Mouse (Mus musculus): Measurements from ENCODE around the gene Pthlh.
"Not testable (repeated sequence)": the region's sequence is repeated elsewhere in the genome, so short reads cannot be mapped to it uniquely, and the experiment has no call there.

The Pthlh gene

DNA sequence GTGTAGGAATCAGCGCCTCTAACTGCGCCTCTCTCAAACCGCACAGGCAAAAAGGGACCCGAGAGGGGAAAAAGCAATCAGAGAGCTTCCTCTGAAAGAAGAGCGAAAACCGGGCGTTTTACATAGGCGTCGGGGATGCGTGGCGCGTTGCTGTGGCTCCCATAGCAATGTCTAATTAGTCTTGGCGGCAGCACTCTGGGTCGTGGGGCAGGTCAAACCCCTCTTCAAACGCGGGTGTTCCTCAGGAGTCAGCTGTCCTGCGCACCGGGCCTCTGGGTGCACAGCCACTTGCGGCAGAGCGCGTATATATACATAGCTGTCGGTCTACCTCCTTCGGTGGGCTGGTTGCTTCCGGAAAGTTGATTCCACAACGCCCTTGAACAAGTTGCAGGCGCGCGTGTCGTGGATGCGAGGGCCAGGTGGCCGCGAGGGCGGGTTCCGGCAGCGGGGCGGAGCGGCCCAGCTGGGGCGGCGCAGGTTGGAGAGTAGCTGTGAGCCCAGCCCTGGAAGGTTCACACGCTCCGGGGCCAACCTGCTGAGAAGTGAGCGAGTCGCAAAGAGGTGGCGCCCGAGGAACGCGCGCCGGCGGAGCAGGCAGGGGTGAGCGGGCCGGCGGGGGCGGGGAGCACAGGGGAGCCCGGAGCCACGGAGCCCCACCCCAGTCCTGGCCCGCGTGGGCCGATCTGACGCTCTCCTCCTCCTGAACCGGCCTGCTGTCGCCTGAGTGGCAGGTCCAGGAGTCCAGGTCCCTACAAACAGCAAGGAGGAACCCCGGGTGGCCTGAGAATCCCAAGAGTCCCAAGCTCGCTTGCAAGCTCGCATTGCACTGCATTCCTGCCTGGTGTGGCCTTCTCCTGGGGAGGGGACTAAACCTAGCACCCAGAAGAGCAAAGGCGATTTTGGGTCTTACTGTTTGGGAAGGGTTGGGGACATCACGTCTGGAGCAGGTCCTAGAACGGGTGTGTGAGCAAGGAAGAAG, at the start of gene Pthlh:
TSS of gene Pthlh (minus strand) at position 597 of the 979 bp plus-strand sequence.
- in situ Hi-C loops (cut with MboI, MseI), result no loop called here

DNA sequence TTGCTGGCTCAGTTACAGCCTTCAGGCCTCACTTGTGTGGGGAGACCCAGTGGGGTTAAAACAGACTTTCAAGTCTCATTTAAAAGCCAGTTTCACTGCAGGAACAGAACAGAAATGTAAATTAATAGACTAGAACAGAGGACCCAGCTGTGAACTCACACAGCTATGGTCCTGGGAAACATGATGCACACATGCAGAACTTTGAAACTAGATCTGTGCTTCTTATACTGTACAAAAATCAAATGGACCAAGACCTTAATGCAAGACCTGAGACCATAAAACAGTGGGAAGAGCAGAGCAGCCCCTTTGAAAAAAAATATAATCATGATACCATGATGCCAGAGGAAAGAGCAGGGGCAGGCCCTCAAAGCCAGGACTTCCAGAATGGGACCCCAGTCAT, 49.3 kb upstream of the Pthlh start:
- in situ Hi-C loops (cut with MboI, MseI), result no loop called here

DNA sequence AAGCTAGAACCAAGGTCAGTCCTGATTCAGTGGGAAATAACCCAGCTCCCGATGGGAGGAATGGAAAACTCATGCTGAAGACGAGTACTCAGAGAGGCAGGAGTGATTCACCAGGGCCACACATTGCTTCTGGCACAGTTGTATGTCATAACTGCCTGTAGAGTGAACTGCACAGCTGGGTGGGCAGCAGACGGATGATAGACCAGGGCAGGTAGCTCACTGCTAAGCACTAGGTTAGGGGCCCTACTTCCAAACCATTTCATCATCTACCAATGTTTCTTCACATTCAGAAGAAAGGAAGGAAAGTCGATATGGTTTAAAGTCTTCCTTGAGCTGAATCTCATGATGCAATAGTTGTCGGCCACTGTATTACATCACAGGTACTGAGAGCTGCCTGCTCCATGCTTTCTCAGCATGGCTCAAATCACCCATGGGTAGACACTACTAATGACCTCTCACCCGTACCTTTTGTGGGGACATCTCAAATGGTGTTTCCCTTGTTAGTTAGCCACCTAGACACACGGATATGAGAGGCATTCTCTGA, 46.5 kb upstream of the Pthlh start:
- in situ Hi-C loops (cut with MboI, MseI), result no loop called here

DNA sequence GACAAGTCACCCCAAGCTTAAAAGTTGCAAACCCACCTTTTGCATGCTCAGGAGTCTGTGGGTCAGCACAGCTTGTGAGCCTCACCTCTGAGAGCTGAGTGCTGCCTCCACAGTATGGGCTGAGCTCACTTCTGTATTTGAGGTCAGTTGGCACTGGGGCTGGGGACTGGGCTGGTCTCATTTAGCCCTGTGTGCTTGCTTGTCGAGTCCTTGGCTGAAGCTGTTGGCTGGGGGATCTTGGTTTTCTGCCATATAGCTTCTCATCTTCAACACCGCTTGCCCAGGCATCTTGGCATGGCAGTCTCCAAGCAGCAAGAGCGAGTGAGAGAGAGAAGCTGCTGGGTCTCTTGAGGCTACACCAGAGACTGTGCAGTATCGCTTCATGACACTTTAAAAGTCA, 46.1 kb upstream of the Pthlh start:
- in situ Hi-C loops (cut with MboI, MseI), result no loop called here

DNA sequence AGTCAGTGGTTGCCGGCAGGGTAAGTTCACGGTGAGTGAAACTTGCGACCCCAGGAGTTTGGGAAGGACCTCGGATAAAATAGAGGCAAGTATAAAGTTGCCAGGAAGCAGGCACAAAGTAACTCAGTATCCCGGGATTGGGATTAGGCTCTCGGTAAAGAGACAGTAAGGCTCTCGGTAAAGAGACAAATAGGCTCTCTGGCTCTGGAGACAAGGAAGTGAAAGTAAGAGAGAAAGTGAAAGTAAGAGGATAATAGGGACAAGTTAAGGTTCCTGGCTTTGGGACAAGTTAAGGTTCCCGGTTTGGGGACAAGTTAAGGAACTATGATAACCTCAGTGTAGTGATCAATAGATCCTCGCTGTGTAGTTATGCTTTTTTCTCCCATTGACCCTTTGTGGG, 40.3 kb upstream of the Pthlh start:
- in situ Hi-C loops (cut with MboI, MseI), result not testable (repeated sequence)

DNA sequence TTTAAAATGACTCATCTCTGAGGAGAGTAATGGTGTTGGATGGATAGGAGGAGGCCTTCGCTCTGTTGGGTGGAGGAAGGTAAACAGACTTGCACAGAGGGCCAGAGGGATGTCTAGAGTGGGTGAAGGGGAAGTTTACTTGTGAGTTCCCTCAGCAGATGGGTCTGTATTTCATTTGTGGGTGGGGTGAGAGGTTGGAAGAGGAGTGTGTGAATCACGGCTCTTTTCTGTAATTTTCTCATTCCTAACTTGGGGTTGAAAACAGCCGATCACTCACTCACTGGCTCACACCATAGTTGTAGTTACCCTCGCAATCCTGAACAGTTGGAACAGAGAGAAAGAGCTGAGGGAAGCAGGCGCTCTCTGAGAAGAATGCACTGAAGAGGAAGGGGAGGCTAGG, 35.6 kb upstream of the Pthlh start:
- in situ Hi-C loops (cut with MboI, MseI), result no loop called here

DNA sequence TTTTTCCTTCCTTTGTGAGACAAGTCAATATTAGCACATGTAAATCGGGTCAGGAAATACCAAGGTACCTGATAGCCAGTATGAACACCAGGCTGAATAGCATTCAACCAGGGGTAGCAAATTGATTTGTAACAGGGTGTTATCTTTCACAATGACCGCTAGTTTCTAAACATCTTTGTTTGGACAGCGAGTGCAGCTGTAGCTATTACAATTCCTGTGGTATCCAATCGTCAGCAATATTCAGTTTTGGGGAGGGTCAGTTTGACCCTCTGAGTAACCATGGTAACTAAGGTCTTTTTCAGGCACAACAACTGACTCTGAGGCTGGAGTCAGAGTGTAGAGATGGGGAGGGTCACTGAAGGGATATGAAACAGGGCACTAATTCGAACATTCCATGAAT, 15.3 kb upstream of the Pthlh start:
- in situ Hi-C loops (cut with MboI, MseI), result no loop called here

DNA sequence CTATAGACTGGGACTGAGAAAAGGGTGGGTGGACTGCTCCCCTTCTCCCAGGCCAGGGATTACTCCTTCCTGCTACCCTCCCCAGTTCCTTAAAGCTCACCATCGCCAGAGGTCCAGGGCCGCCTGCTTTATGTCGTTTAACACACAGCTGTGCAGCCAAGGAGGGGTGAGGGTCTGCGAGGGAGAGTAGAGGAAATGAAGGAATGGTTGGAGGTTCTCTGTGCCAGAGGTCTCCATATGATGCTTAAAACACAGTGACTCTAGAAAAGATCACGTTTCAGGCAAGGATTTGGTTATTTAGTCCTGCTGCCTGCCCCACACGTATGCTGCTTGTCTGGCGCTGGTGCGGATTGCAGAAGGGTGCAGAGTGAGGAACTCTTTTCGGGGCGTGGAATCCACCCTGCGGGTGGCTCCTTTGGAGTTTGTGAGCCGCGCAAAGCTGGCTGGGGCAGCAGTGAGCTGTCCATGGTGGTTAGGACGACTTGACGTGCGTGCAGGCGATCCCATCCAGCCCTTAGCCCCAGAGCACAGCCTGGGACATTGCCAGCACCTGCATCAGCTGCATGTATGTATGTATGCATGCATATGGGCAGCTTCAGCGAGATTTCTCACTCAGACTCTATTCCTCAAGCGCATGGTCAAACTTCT, 4.3 kb upstream of the Pthlh start:
- in situ Hi-C loops (cut with MboI, MseI), result no loop called here

DNA sequence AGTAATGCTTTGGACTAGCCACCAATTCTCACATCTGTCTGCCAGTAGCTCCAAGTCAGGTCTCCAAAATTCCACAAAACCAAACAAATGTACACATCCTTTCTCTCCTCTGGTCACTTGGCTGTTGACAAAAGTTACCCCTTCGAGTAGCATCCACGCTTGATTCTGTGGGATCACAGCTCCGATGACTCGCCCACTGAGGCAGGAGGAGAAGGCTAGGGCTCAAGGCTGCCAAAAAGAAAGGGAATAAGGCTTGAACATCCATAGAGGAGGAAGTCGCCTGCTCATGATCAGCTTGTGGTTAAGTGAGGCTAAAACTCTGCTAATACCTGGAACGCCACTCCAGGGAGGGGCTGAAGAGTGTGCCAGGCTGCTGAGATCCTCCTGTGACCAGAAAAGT, 2.5 kb upstream of the Pthlh start:
- in situ Hi-C loops (cut with MboI, MseI), result no loop called here

DNA sequence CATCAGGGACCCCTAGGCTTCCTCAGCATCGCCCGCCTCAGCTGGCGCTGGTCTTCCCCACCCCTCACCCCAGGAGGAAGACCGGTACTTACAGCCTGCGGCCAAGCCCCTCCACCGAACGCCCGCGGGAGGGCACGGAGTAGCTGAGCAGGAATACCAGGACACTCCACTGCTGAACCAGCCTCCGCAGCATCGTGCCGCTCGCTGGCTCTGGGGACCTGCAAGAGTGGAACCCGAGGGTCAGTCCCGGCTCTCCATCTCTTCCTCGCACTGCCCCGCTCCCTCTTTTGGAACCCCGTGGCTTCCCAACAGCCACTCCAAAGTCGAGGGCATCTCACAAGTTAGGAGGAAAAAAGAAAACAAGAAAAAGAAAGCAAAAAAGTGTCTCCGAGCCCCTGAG, 805 bp downstream of the Pthlh start:
- in situ Hi-C loops (cut with MboI, MseI), result no loop called here

DNA sequence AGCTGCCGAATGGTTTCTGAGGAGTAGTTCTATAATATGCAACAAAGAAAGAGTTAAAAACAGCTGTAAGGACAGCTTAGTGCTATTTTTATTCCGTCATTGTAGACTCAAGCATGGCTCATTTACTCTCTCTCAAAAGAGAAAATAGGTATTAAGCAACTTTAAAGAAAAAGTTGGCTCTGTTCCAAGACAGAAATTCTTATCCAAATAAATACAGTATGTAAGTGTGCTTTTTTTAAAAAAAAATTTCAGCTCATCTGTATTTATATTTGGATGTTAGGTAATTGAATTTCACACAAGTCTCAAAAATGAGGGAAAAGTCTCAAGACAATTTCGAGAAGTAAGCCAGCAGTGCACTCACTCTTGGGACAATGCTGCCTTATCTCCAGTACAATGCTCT, 2.4 kb downstream of the Pthlh start:
- in situ Hi-C loops (cut with MboI, MseI), result no loop called here

DNA sequence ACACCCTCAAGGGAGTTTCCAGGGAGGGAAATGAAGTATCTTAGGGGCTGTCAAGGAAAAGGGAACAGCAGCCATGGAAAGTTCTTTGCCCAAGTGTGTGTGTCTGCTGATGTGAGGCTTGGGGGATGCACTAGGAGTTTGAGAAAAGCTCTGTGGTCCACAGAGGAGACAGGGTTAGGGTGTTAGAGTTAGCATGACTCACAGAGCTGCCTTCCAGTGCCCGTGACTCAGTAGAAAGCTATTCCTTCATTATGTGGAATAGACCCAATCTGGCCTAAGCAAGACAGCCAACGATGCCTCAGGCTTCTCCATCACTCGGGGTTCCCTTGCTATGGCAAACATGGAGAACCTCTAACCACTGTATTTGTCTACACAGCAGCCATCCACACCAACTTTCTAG, 3.2 kb downstream of the Pthlh start:
- in situ Hi-C loops (cut with MboI, MseI), result no loop called here

DNA sequence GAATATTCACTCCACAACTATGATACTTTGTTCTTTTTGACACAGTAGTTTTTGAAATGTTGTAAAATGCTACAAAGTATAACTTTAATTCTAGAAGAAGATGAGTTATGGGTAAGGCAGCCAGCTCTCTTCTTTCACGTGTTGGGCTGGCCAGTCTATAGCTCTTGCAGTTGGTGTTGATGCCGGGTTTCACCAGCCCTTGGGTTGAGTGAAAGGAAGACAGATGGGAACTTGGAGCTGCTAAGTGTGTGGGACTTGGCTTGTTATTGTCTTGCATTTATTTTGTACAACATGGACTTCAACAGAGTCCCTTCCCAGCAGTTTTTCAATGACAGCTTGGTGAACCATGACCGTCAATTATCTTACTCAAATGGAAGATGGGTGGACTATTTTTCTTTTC, 16.2 kb downstream of the Pthlh start:
- in situ Hi-C loops (cut with MboI, MseI), result loop anchor here (25.0 kb wide), 2 partner anchors 410 to 1965 kb away; no protein-coding TSS in a partner anchor

DNA sequence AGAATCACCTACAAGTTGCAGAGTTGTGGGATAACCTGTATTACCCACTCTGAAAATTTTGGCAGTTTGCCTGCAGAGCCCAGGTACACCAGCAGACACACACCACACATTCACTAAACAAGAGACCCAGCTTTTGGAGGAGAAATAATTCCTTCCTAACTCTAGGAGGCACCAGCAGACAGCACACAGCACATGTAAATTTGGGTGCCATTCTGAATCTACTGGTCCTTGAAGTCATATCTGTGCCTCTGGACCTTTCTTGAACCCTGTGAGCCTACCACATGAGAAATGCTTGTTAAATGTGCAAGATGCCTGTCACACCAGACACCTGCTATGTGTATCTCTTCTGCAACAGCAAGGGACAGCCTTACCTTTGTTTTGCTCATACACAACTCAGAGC, 19.7 kb downstream of the Pthlh start:
- in situ Hi-C loops (cut with MboI, MseI), result loop anchor here (25.0 kb wide), 2 partner anchors 407 to 1968 kb away; no protein-coding TSS in a partner anchor

DNA sequence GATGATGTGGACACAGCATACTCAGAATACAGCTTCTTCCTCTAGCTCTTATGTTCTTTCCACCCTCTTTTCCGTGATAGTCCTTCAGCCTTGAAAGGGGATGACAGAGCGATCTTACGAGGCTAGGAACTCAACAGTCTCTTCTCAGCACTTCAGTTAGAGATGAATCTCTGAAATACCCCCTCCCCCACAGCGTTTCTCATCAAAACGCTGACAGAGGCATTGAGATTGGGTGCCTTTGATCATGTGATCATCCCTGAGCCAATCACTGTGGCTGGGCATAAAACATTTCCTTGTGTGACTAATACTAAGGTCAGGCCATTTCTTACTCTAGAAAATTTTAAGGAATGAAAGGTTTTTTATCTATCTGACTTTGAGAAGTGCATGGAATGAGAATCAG, 20.3 kb downstream of the Pthlh start:
- in situ Hi-C loops (cut with MboI, MseI), result loop anchor here (25.0 kb wide), 2 partner anchors 406 to 1969 kb away; no protein-coding TSS in a partner anchor

DNA sequence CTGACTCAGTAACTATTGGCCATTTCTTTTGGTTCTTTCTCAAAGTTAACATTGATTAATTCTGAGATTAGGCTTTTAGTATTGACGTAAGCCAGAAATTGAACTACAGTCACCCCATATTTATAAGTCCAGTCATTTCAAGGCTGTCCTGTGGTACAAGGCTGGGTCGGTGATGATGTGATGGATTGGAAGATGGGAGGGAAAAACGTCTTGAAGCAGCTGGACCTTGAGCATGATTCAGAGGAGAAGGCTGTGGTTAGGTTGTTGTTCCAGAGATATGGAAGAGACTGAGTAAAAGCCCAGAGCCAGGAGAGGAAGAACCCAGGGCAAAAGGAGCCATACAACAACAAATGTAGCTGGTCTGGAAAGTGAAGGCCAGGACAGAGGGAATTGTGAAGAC, 22.4 kb downstream of the Pthlh start:
- in situ Hi-C loops (cut with MboI, MseI), result loop anchor here (25.0 kb wide), 2 partner anchors 404 to 1971 kb away; no protein-coding TSS in a partner anchor

DNA sequence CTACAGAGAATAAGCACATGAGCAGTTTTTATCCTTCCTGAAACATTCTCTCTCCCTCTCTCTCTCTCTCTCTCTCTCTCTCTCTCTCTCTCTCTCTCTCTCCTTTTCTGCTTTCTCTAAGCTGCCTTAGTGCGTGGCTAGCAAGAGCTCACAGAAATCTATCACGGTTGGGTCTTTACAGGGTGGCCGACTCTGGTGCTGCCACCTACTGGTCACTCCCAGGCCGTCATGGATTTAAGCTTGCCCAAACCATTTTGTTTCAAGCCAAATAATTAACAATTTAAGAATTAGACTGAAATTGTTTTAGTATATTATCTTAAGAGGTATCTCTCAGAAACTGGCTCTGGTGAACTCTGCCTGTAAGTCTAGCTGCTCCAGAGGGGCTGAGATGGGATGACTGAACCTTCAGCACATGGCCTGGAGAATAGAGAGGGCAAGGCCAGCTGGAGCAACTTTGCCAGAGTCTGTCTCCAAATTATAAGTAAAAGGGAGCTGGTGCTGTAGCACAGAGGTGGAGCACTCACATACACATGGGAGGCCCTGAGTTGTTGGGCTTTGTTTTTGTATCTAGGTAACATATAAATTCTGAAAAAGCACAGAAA, 23.7 kb downstream of the Pthlh start:
- in situ Hi-C loops (cut with MboI, MseI), result loop anchor here (25.0 kb wide), 2 partner anchors 403 to 1972 kb away; no protein-coding TSS in a partner anchor

DNA sequence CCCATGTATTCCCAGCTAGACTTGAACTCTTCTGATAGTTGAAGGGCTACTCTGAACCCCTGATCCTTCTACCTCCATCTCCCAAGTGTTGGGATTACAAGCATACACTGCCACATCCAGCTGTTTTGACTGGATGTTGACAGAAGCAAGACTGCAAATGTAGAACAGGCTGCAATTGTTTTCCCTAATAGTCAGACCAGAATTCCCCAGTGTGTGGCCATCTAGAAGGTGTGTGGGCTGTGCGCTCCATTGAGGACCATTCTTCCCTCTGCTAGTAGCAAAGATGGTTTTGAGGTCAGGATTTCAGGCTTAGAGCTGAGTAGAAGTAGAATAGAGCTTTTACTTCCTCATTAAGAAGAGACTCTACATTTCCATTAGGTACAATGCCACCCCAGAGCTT, 37.3 kb downstream of the Pthlh start:
- in situ Hi-C loops (cut with MboI, MseI), result loop anchor here (25.0 kb wide), 2 partner anchors 389 to 1986 kb away; no protein-coding TSS in a partner anchor

DNA sequence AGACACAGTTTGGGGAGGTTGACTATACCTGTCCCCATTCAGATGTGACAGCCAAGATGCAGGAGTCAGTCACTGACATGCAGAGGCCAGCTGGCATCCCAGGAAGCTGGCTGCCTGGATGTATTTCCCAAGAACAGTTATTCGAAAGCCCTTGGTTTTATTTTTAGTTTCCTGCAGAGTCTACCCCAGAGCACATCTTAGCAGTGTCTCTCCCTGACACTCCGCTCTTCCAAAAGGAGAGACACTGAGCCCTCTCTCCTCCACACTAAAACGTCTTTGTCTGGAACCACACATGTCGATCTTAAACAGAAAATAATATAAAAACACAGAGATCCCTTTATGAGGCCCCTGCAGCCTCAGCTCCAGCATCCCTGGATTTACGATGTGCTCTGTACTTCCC, 44.9 kb downstream of the Pthlh start:
- in situ Hi-C loops (cut with MboI, MseI), result no loop called here

DNA sequence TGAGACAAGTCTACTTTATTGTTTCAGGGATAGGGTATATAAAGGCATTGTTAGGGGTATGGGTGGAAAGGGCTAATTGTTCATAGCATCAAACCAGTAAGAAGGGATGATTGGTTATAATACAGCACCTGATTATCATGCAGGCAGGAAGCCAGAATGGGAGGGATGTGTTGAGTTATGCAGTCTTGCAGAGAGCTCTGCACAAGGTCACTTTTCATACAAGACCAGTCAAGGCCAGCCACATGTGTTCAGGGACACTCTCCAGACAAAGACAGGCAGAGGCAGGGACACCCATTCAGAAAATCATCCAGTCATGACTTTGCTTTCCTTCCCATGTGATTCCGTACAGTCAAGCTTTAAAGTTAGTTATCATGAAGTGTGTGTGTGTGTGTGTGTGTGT, 47.8 kb downstream of the Pthlh start:
- in situ Hi-C loops (cut with MboI, MseI), result no loop called here

DNA sequence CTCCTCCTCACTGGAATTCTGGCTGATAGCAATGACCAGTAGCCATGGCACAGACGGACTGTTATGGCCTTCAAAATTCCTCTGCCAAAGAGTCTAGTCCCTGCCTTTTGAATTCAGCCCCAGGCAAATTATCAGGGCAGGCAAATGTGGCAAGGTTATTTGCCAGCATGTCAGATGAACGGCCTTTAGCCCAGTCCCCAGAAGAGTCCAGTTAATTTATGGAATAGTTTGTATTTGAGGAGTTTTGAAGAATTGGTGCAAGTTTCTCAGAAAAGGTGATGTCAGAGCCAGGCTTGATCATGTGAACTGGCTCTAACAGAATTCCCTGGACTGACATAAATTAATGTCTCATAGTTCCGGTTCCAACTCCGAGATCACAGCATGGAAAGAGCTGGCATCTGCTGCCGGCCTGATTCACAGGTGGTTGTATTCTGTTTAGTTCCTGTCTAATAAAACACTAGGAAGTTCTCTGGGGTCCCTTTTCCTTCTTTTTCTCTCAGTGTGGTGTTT, 56.1 kb downstream of the Pthlh start:
- in situ Hi-C loops (cut with MboI, MseI), result no loop called here

All from T-helper 17 cell (primary cell).